Mouse (Mus musculus) heart, embryonic 11.5 days (tissue): ENCODE measurements around the gene Tube1. TPM values are rescaled to one million over a fixed set of nuclear protein-coding genes. Genes with fewer than 3 reads are reported as not detected.

Experiments
- ATAC-seq: fragments of 200-750 bp; cut with Nextera tagmentation; replicated peaks from 2 replicates; pipeline ENCODE4 v1.8.0; 2017; ENCODE audit warnings: moderate library complexity; ENCODE audit not compliant: insufficient number of reproducible peaks, low FRiP score, low TSS enrichment
- H3K27ac ChIP-seq: fragments of 300-500 bp; sonication (generic); 2 replicates; pipeline ENCODE4 v1.5.1; 2014; ENCODE audit warnings: mild to moderate bottlenecking, low read depth, low read length
- H3K27me3 ChIP-seq: fragments of 300-500 bp; sonication (generic); 2 replicates; pipeline ENCODE4 v1.6.1; 2014; ENCODE audit warnings: mild to moderate bottlenecking, low read length, mixed read lengths; ENCODE audit not compliant: control insufficient read depth, insufficient read depth
- H3K36me3 ChIP-seq: fragments of 300-500 bp; sonication (generic); 2 replicates; pipeline ENCODE4 v1.6.1; 2014; ENCODE audit warnings: mild to moderate bottlenecking, low read length, moderate library complexity, mixed read lengths; ENCODE audit not compliant: control insufficient read depth, insufficient read depth
- H3K4me1 ChIP-seq: fragments of 300-500 bp; sonication (generic); 2 replicates; pipeline ENCODE4 v1.6.1; 2014; ENCODE audit warnings: low read length; ENCODE audit not compliant: control insufficient read depth, insufficient read depth
- H3K4me2 ChIP-seq: fragments of 300-500 bp; sonication (generic); 2 replicates; pipeline ENCODE4 v1.6.1; 2014; ENCODE audit warnings: mild to moderate bottlenecking, moderate library complexity
- H3K4me3 ChIP-seq: fragments of 300-500 bp; sonication (generic); 2 replicates; pipeline ENCODE4 v1.5.1; 2014; ENCODE audit warnings: low read depth, low read length
- H3K9ac ChIP-seq: fragments of 300-500 bp; sonication (generic); 2 replicates; pipeline ENCODE4 v1.6.1; 2014; ENCODE audit warnings: mild to moderate bottlenecking, low read depth, low read length, moderate library complexity
- H3K9me3 ChIP-seq: fragments of 300-500 bp; sonication (generic); replicated peaks from 2 replicates; pipeline ENCODE4 v1.6.1; 2016; ENCODE audit warnings: low read length; ENCODE audit not compliant: control insufficient read depth
- WGBS: fragments of 180-500 bp; shearing (Covaris S2); extraction: QIAGEN DNeasy Blood & Tissue Kit; methylation state at CpG from one replicate; pipeline ENCODE4 v1.1.7; 2014; ENCODE audit not compliant: insufficient replicate concordance; 5-methylcytosine and 5-hydroxymethylcytosine counted together
- polyA plus RNA-seq: library from polyadenylated mRNA; unstranded; fragments of >200 nt; fragmentation: Nextera tagmentation; extraction: Ambion mirVana; gene quantifications from 2 replicates; pipeline ENCODE4 v1.2.1, GENCODE M21; 2014

Gene Tube1
- polyA plus RNA-seq, 1 experiment from 2014 or later = 14.5 TPM

GRCm38 (mm10) chr10:39171134-39171533 lies 37.4 kb downstream of the Tube1 start:
- under 1% methylated on average over 19 of the region's 19 CpGs for WGBS
- H3K4me2 ChIP-seq = peak overlapping the region; percentile 81
- H3K27me3 ChIP-seq = no peaks in the 10 kb centered on the region
- peak; percentile 71 for ATAC-seq
- H3K9ac ChIP-seq = no peak overlapping the region; the same call in 1 of the 2 replicates
- no peaks in the 10 kb centered on the region for H3K36me3 ChIP-seq
- H3K9me3 ChIP-seq = no peaks in the 10 kb centered on the region
- 0 out of 2 replicates have a peak overlapping the region, but pooled peaks have one; percentile 47 for H3K27ac ChIP-seq
- peaks cover 7% of the 10 kb centered on the region; the same call in 1 of the 2 replicates for H3K4me1 ChIP-seq
- H3K4me3 ChIP-seq = peak overlapping the region; percentile 57

- H3K27me3 ChIP-seq = no peaks in the 10 kb centered on the region
- H3K9ac ChIP-seq = no peak overlapping the region; the same call in 1 of the 2 replicates
- 18% methylated on average over 26 of the region's 26 CpGs for WGBS
- no peaks in the 10 kb centered on the region for H3K9me3 ChIP-seq
- peak overlapping the region; percentile 81 for H3K4me2 ChIP-seq
- peaks cover 3% of the 10 kb centered on the region; the same call in 1 of the 2 replicates for H3K4me1 ChIP-seq
- peak overlapping the region; percentile 47; the same call in 1 of the 2 replicates for H3K27ac ChIP-seq
- no peaks in the 10 kb centered on the region for H3K36me3 ChIP-seq
- peak overlapping the region; percentile 57 for H3K4me3 ChIP-seq
- peak; percentile 58 for ATAC-seq
Measured at GRCm38 (mm10) chr10:39171603-39172539, 38.1 kb downstream of the Tube1 start.

GRCm38 (mm10) chr10:39172540-39172931 lies 38.8 kb downstream of the Tube1 start:
- no peak overlapping the region for H3K9ac ChIP-seq
- no peaks in the 10 kb centered on the region for H3K9me3 ChIP-seq
- peak overlapping the region; percentile 62; the same call in 1 of the 2 replicates for H3K27ac ChIP-seq
- peak overlapping the region; percentile 50 for H3K4me2 ChIP-seq
- peaks cover 3% of the 10 kb centered on the region; the same call in 1 of the 2 replicates for H3K4me1 ChIP-seq
- H3K36me3 ChIP-seq = no peaks in the 10 kb centered on the region
- ATAC-seq = no peak
- H3K27me3 ChIP-seq = no peaks in the 10 kb centered on the region
- H3K4me3 ChIP-seq = no peak overlapping the region
- 57% methylated on average over 6 of the region's 6 CpGs for WGBS

- peaks cover 3% of the 10 kb centered on the region; the same call in 1 of the 2 replicates for H3K4me1 ChIP-seq
- 0 out of 2 replicates have a peak overlapping the region, but pooled peaks have one; percentile 10 for H3K9ac ChIP-seq
- H3K4me3 ChIP-seq = no peak overlapping the region
- peak overlapping the region; percentile 50 for H3K4me2 ChIP-seq
- peak overlapping the region; percentile 62; the same call in 1 of the 2 replicates for H3K27ac ChIP-seq
- H3K9me3 ChIP-seq = no peaks in the 10 kb centered on the region; the same call in 1 of the 2 replicates
- H3K27me3 ChIP-seq = no peaks in the 10 kb centered on the region
- 42% methylated on average over 13 of the region's 13 CpGs for WGBS
- ATAC-seq = no peak
- no peaks in the 10 kb centered on the region for H3K36me3 ChIP-seq
Measured at GRCm38 (mm10) chr10:39173077-39173476, 39.3 kb downstream of the Tube1 start.

- Histone ChIP-seq H3K27me3 (no peaks in the 10 kb centered on the region), H3K27ac (no peak overlapping the region), H3K4me2 (no peak overlapping the region), H3K4me3 (no peak overlapping the region), H3K9ac (no peak overlapping the region), H3K9me3 (peaks cover 3% of the 10 kb centered on the region; the same call in 1 of the 2 replicates), H3K4me1 (peaks cover 3% of the 10 kb centered on the region; the same call in 1 of the 2 replicates), H3K36me3 (no peaks in the 10 kb centered on the region)
- 63% methylated on average over 5 of the region's 5 CpGs for WGBS
- no peak for ATAC-seq
Measured at GRCm38 (mm10) chr10:39176981-39177380, 43.2 kb downstream of the Tube1 start.

GRCm38 (mm10) chr10:39184864-39185544 lies 51.2 kb downstream of the Tube1 start:
- Histone ChIP-seq H3K4me3 (no peak overlapping the region), H3K36me3 (no peaks in the 10 kb centered on the region), H3K27ac (no peak overlapping the region), H3K4me1 (no peaks in the 10 kb centered on the region), H3K27me3 (no peaks in the 10 kb centered on the region), H3K9ac (no peak overlapping the region), H3K9me3 (no peaks in the 10 kb centered on the region), H3K4me2 (no peak overlapping the region)
- no peak for ATAC-seq
- WGBS = 82% methylated on average over 8 of the region's 8 CpGs

- H3K9me3 ChIP-seq = no peaks in the 10 kb centered on the region
- no peak overlapping the region for H3K27ac ChIP-seq
- H3K27me3 ChIP-seq = no peaks in the 10 kb centered on the region
- ATAC-seq = no peak
- H3K36me3 ChIP-seq = no peaks in the 10 kb centered on the region
- H3K4me2 ChIP-seq = no peak overlapping the region
- H3K4me3 ChIP-seq = no peak overlapping the region
- no peaks in the 10 kb centered on the region for H3K4me1 ChIP-seq
- 78% methylated on average over 4 of the region's 4 CpGs for WGBS
- no peak overlapping the region for H3K9ac ChIP-seq
Measured at GRCm38 (mm10) chr10:39185545-39185906, 51.8 kb downstream of the Tube1 start.

- Histone ChIP-seq H3K27ac (no peak overlapping the region), H3K4me3 (no peak overlapping the region), H3K36me3 (no peaks in the 10 kb centered on the region), H3K4me2 (no peak overlapping the region), H3K4me1 (no peaks in the 10 kb centered on the region), H3K9me3 (no peaks in the 10 kb centered on the region), H3K9ac (no peak overlapping the region), H3K27me3 (no peaks in the 10 kb centered on the region)
- ATAC-seq = no peak
- WGBS = 83% methylated on average over 3 of the region's 3 CpGs
Measured at GRCm38 (mm10) chr10:39192673-39193072, 58.9 kb downstream of the Tube1 start.
